Mouse (Mus musculus) spleen, postnatal 14 days (tissue): ENCODE results near the gene Acads.
"Not testable (repeated sequence)": the region's sequence is repeated elsewhere in the genome, so short reads cannot be mapped to it uniquely, and the experiment has no call there.

Experiments
- DNase-seq, 2 experiments: peaks; one replicate each; pipeline ENCODE4 v3.0.0; 2021 to 2022; ENCODE audit warnings: low spot score in 2 of 2

The Acads gene

DNA sequence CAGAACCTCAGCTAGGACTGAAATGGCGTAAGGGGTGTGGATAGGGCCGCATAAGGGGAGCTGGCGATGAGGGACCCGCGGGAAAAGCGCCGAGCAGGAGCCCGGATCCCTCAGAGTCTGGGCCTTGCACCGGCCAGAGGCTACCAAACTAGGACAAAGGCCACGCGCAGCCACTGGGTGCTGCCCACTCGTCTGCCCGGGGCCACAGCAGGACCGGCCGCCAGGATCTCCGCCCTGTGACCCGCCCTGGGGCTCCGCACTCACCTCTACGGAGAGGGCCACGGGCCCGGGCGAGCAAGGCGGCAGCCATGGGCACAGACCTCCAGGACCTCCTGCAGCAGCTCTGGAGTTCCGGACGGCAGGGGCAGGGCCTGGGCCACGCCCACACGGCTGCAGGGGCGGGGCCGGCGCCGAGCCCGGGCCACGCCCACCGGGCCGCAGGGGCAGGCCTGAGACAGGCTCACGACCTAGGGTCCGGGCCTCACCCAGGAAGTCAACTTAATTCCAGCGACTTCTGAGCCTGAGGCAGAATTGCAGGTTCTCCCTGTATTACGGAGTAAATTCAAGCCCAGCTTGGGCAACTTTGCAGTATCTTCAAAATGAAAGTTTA lies at the start of gene Acads:
Acads (minus strand) TSS at position 386 of the 610 bp plus-strand sequence.
- peak; percentile 79 to 85 for DNase-seq

- peak; percentile 38 to 51 for DNase-seq
Measured at GRCm38 (mm10) chr5:115167396-115167795, 48.2 kb upstream of the Acads start.

GRCm38 (mm10) chr5:115166815-115167194 lies 47.7 kb upstream of the Acads start:
- DNase-seq = no peak

DNA sequence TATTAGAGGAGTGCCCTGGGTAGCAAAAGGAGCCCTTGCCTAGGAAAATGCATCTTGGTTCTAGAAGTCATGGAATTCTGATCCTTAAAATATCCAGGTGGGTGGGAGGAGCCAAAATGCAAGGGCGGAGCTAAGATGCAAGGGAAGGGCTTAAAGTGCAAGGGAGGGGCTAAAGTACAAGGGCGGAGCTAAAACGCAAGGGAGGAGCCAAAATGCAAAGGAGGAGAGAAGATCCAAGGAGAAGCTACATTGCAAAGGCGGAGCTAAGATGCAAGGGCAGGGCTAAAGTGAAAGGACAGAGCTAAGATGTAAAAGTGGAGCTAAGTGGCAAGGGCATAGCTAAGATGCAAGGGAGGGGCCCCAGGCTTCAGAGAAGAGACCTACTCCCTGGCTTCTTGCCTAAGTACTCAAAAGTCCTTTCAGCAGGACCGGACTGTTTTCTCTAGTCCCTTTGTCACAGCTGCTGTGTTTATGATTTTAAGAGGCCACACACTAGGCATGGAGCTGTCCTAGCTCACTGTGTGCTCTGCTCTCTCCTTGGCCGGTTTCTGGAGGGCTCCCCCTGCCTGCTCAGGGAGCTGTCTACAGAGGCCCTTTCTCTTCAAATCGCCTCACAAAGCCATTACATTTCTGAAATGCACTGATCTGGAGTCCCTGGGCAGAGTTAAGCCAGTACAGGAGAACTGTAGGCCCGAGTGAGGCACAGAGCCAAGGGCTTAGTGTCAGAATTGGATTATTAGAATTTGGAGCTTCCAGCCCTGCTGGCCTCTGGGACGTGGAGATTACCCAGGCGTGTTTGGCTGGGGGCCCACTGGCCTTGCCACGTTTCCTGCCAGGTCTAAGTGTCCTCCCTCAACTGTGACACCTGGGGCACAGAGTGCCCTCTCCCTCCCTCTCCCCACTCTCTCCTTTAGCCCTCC lies 47.0 kb upstream of the Acads start:
- DNase-seq = no peak

DNA sequence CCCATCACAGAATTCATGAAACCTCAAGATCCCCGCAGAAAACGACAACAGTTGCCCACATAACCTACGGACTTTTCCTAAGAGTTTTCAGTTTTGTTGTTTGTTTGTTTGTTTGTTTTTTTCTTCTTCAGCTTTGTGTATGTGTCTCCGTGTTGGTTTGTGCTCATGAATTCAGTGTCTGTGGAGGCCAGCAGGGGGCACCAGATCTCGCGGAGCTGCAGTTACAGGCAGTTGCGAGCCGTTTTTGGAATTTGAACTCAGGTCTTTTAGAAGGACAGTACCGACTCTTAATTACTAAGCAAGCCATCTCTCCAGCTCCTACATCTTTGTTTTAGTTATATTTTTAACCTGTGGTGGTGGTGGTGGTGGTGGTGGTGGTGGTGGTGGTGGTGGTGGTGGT lies 46.2 kb upstream of the Acads start:
- DNase-seq = no peak

DNA sequence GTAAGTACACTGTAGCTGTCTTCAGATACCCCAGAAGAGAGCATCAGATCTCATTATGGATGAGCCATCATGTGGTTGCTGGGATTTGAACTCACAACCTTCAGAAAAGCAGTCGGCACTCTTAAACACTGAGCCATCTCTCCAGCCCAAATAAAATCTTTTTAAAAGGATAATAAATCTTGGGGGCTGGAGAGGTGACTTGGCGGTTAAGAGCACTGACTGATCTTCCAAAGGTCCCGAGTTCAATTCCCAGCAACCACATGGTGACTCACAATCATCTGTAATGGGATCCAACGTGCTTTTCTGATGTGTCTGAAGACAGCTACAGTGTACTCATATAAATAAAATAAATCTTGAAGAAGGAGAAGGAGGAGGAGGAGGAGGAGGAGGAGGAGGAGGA lies 45.3 kb upstream of the Acads start:
- not testable (repeated sequence) for DNase-seq

DNA sequence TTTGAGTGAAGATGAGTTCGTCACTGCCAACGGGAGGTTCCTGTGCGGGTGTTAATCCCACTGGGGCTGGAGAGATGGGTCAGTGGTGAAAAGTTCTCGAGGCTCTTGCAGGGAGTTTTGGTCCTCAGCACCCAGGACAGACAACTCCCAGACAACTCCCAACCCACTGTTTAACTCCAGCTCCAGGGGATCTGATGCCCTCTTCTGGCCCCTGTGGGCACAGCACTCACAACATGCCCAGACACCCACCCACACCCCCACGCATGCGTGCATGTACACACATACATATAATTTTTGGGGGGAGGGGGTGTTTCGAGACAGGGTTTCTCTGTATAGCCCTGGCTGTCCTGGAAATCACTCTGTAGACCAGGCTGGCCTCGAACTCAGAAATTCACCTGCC lies 44.4 kb upstream of the Acads start:
- peak; percentile 34 to 56 for DNase-seq

GRCm38 (mm10) chr5:115161940-115162279 lies 42.8 kb upstream of the Acads start:
- DNase-seq = not testable (repeated sequence)

DNA sequence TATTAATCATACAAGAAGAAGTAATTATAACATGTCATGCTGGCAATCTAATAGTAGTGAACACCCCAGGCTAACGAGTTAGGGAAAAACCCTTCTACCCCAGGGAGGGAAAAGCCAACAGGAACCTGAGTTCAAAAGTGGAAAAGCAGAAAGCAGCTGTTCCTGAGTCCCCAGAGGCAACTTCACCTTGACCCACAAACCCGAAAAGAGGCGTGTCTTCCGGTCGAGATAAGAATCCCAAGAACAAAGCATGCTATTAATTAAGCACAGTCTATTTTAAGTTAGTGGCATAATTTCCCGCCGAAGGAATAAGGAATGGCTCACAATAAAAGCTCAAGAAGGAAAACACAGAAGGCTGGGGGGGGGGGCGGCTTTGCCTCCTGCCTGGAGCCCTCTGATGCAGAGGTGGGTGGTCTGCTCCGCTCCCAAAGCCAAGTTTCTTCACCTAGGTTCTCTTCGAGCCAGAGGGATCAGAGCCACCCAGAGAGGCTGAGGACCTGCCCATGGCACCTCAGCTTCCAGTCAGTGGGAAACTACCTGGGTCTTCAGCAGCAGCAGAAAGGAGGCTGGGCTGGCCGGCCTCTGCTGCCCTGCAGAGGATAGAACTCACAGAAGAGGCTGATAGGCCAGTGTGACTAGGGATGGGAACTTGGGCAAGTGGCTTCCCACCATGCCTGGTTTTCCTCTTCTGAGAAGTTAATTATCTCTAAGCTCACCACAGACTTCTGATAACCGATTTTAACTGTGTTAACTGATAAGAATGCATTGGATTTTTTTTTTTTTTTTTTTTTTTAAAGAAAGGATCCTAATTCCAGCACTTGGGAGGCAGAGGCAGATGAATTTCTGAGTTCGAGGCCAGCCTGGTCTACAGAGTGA lies 42.2 kb upstream of the Acads start:
- no peak for DNase-seq

DNA sequence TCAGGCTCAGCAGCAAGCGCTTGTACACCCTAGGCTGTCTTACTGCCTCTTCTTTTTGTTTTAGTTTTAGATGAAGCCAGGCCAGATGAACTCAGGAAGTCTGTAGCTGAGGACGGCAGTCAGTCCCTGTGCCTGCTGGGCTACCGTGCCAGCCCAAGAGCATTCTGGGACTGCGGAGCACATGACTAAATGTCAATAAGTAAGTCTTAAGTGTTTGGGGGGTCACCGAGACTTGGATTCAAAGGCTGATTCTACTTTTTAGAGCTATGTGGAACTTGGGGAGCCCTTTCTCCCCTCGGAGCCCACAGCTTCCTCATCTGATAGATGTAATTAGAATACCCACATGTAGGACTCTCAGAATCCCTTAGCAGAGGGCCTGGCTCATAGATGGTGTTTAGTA lies 41.5 kb upstream of the Acads start:
- DNase-seq = no peak

- DNase-seq = no peak
Measured at GRCm38 (mm10) chr5:115159165-115159564, 40.0 kb upstream of the Acads start.

GRCm38 (mm10) chr5:115158040-115158983 lies 39.2 kb upstream of the Acads start, which contains the start of gene Mlec:
Mlec (minus strand) TSS chr5:115158179.
- peak; percentile 98 to 99 for DNase-seq

- no peak for DNase-seq
Measured at GRCm38 (mm10) chr5:115156933-115157589, 37.9 kb upstream of the Acads start.

GRCm38 (mm10) chr5:115156401-115156800 lies 37.3 kb upstream of the Acads start:
- DNase-seq = no peak

GRCm38 (mm10) chr5:115155831-115156230 lies 36.7 kb upstream of the Acads start:
- DNase-seq = peak in 1 of 2 experiments; percentile 30

DNA sequence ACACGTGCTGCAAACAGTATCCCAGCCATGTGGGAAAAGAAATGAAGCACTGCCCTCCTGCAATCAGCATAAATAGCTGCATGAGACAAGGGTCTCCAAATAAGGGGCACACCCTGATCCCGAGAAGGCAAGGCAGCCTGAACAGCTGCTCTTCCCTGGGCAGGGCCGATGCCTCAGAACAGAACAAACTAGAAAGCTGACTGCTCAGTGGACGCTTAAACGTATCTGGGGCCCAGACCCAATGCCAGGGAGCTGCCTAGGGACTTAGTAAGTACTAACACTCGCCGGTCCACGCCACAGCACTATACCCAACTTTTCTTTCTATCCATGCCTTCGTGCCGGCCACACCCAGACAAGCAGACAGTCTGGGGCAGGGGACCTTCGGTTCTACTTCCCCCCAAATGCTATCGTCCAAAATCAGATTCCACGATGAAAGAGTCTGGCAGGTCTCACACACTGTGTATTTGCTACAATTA lies 36.0 kb upstream of the Acads start:
- DNase-seq = no peak

GRCm38 (mm10) chr5:115152132-115152956 lies 33.2 kb upstream of the Acads start:
- no peak for DNase-seq

DNA sequence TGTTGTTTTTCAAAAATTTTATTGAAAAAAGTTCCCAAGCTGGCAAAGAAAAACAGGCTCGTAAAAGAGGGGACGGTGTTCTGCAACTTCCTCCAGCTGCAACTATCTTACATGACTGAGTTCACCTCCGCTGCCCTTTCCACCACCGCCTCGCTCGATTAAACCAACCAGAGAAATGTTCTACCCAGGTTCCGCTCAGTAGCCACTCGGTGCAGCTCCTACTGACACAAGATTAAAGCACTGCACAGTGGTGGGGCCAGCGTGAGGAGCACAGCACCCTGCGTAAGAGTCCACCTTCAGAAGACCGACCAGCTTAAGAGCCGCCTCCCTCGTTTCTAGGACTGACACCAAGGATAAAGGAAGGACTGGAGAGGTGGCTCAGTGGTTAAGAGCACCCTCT lies 32.3 kb upstream of the Acads start:
- no peak for DNase-seq

DNA sequence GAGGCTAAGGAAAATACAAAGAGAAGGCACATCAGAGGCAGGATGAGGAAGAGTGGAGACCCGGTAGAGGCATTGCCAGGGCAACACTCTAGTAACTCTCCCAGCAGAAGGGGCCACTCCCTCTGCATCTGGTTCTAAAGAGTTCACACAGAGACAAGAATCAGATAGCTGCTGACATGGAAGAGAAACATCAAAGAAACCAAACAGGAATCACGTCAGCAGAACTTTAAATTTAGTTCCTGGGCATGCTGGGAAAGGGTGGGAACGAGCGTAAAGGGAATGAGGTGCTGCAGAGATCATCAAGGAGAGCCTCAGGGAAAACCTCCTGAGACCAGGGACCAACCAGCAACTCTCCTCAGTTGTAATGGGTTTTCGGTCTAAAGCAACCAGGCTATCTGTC lies 31.8 kb upstream of the Acads start:
- DNase-seq = no peak
